Mouse (Mus musculus): ENCODE results near the gene Ngp. TPM values are rescaled to one million over a fixed set of nuclear protein-coding genes. Genes with fewer than 3 reads are reported as not detected.

Gene Ngp
- polyA plus RNA-seq, 1 experiment from 2014 or later, result not detected

- peaks cover 24% of the 10 kb centered on the region for H3K36me3 ChIP-seq
- H3K4me1 ChIP-seq, result peaks cover 6% of the 10 kb centered on the region
- no peak overlapping the region for H3K4me3 ChIP-seq
- no peak for DNase-seq (ENCODE audit: low spot score)
- H3K27ac ChIP-seq, result no peak overlapping the region
- no peaks in the 10 kb centered on the region for H3K27me3 ChIP-seq (ENCODE audit: low read depth, poor library complexity, severe bottlenecking)
- H3K9me3 ChIP-seq (replicated peaks), result no peaks in the 10 kb centered on the region
- 86% methylated on average over 15 of the region's 15 CpGs for WGBS
These were observed 28.8 kb downstream of the Ngp start for GRCm38 (mm10) chr9:110448356-110448755.

GRCm38 (mm10) chr9:110448857-110449617, 29.5 kb downstream of the Ngp start:
- WGBS, result 36% methylated on average over 11 of the region's 11 CpGs

GRCm38 (mm10) chr9:110452523-110452922, 33.0 kb downstream of the Ngp start:
- Histone ChIP-seq H3K27me3 (ENCODE audit: low read depth, poor library complexity, severe bottlenecking) (no peaks in the 10 kb centered on the region), H3K36me3 (peaks cover 18% of the 10 kb centered on the region), H3K27ac (no peak overlapping the region), H3K4me1 (peaks cover 6% of the 10 kb centered on the region), H3K9me3 (replicated peaks) (no peaks in the 10 kb centered on the region), H3K4me3 (no peak overlapping the region)
- DNase-seq (ENCODE audit: low spot score), result no peak
- WGBS, result 85% methylated on average over 3 of the region's 3 CpGs

More at GRCm38 (mm10) chr9:110448857-110449617, 29.5 kb downstream of the Ngp start:
- H3K9me3 ChIP-seq (replicated peaks), result no peaks in the 10 kb centered on the region
- peak overlapping the region; percentile 65 for H3K27ac ChIP-seq
- H3K4me3 ChIP-seq, result no peak overlapping the region
- H3K27me3 ChIP-seq (ENCODE audit: low read depth, poor library complexity, severe bottlenecking), result no peaks in the 10 kb centered on the region
- peak; percentile 87 for DNase-seq (ENCODE audit: low spot score)
- peaks cover 18% of the 10 kb centered on the region for H3K36me3 ChIP-seq
- H3K4me1 ChIP-seq, result peaks cover 6% of the 10 kb centered on the region

GRCm38 (mm10) chr9:110457926-110458325, 38.4 kb downstream of the Ngp start:
- 94% methylated on average over 3 of the region's 3 CpGs for WGBS

GRCm38 (mm10) chr9:110459145-110459727, 39.7 kb downstream of the Ngp start:
- 85% methylated on average over 2 of the region's 2 CpGs for WGBS
- DNase-seq (ENCODE audit: low spot score), result no peak
- Histone ChIP-seq H3K27ac (no peak overlapping the region), H3K4me3 (no peak overlapping the region), H3K36me3 (peaks cover 4% of the 10 kb centered on the region), H3K4me1 (no peaks in the 10 kb centered on the region), H3K9me3 (replicated peaks) (no peaks in the 10 kb centered on the region), H3K27me3 (ENCODE audit: low read depth, poor library complexity, severe bottlenecking) (no peaks in the 10 kb centered on the region)

More at GRCm38 (mm10) chr9:110457926-110458325, 38.4 kb downstream of the Ngp start:
- H3K9me3 ChIP-seq (replicated peaks), result no peaks in the 10 kb centered on the region
- no peak overlapping the region for H3K27ac ChIP-seq
- DNase-seq (ENCODE audit: low spot score), result no peak
- H3K4me1 ChIP-seq, result no peaks in the 10 kb centered on the region
- H3K4me3 ChIP-seq, result no peak overlapping the region
- no peaks in the 10 kb centered on the region for H3K27me3 ChIP-seq (ENCODE audit: low read depth, poor library complexity, severe bottlenecking)
- H3K36me3 ChIP-seq, result peaks cover 4% of the 10 kb centered on the region

- no peaks in the 10 kb centered on the region for H3K36me3 ChIP-seq
- DNase-seq (ENCODE audit: low spot score), result no peak
- no peaks in the 10 kb centered on the region for H3K27me3 ChIP-seq (ENCODE audit: low read depth, poor library complexity, severe bottlenecking)
- no peak overlapping the region for H3K4me3 ChIP-seq
- H3K4me1 ChIP-seq, result no peaks in the 10 kb centered on the region
- H3K27ac ChIP-seq, result no peak overlapping the region
- WGBS, result 87% methylated on average over 18 of the region's 18 CpGs
- no peaks in the 10 kb centered on the region for H3K9me3 ChIP-seq (replicated peaks)
These were observed 41.6 kb downstream of the Ngp start for GRCm38 (mm10) chr9:110460884-110461815.

GRCm38 (mm10) chr9:110462321-110462720, 42.8 kb downstream of the Ngp start:
- Histone ChIP-seq H3K4me3 (no peak overlapping the region), H3K9me3 (replicated peaks) (no peaks in the 10 kb centered on the region), H3K27me3 (ENCODE audit: low read depth, poor library complexity, severe bottlenecking) (no peaks in the 10 kb centered on the region), H3K4me1 (no peaks in the 10 kb centered on the region), H3K27ac (no peak overlapping the region), H3K36me3 (0 out of 2 replicates have a peak, but pooled peaks cover 4% of the 10 kb centered on the region)
- WGBS, result 79% methylated on average over 7 of the region's 7 CpGs
- no peak for DNase-seq (ENCODE audit: low spot score)

GRCm38 (mm10) chr9:110463983-110464591, 44.5 kb downstream of the Ngp start:
- 93% methylated on average over 6 of the region's 6 CpGs for WGBS
- H3K4me3 ChIP-seq, result no peak overlapping the region
- DNase-seq (ENCODE audit: low spot score), result no peak

GRCm38 (mm10) chr9:110465336-110465735, 45.8 kb downstream of the Ngp start:
- H3K27me3 ChIP-seq (ENCODE audit: low read depth, poor library complexity, severe bottlenecking), result no peaks in the 10 kb centered on the region
- no peaks in the 10 kb centered on the region for H3K4me1 ChIP-seq
- 0 out of 2 replicates have a peak, but pooled peaks cover 4% of the 10 kb centered on the region for H3K36me3 ChIP-seq
- DNase-seq (ENCODE audit: low spot score), result no peak
- H3K9me3 ChIP-seq (replicated peaks), result no peaks in the 10 kb centered on the region
- no peak overlapping the region for H3K4me3 ChIP-seq
- H3K27ac ChIP-seq, result no peak overlapping the region
- WGBS, result 91% methylated on average over 6 of the region's 6 CpGs

More at GRCm38 (mm10) chr9:110463983-110464591, 44.5 kb downstream of the Ngp start:
- 0 out of 2 replicates have a peak, but pooled peaks cover 4% of the 10 kb centered on the region for H3K36me3 ChIP-seq
- no peaks in the 10 kb centered on the region for H3K27me3 ChIP-seq (ENCODE audit: low read depth, poor library complexity, severe bottlenecking)
- no peaks in the 10 kb centered on the region for H3K9me3 ChIP-seq (replicated peaks)
- H3K27ac ChIP-seq, result no peak overlapping the region
- H3K4me1 ChIP-seq, result no peaks in the 10 kb centered on the region

- Histone ChIP-seq H3K36me3 (0 out of 2 replicates have a peak, but pooled peaks cover 4% of the 10 kb centered on the region), H3K9me3 (replicated peaks) (no peaks in the 10 kb centered on the region), H3K4me3 (no peak overlapping the region), H3K4me1 (no peaks in the 10 kb centered on the region), H3K27ac (no peak overlapping the region), H3K27me3 (ENCODE audit: low read depth, poor library complexity, severe bottlenecking) (no peaks in the 10 kb centered on the region)
- DNase-seq (ENCODE audit: low spot score), result no peak
- 87% methylated on average over 3 of the region's 3 CpGs for WGBS
These were observed 46.6 kb downstream of the Ngp start for GRCm38 (mm10) chr9:110466179-110466578.
